ENCODE assay signal across 27 mouse cellular contexts in the genomic region with DNA sequence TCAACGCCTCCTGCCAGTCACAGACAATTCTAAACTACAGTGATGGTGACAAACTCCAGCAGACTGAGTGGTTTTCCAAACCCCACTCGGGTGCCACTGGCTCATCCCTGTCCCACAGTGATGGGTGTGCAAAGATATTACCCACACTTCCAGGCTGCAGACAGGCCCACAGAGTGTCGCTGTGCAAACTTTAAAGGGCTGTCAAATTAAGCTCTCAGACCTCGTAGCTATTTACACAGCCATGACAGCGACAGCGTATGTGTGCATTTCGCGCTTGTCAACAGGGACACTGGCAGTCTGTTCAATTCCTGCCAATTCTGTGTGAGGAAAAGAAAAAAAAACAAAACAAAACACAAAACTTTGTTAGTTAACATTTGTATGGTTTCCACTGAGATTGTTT. TPM values are rescaled to one million over a fixed set of nuclear protein-coding genes. Genes with fewer than 3 reads are reported as not detected.
DNase-seq lines count a peak whose midpoint lies in the region; ATAC-seq lines count a peak whose summit lies in the region.
"Had no signal": no experiment of that assay in that cellular context is flagged by ENCODE, and none has a peak within 500 bp of the region (broad histone marks: within the 10 kb centered on the region; RNA-seq: fewer than 3 reads in every experiment).

No protein-coding gene starts in this region.

- 51% methylated on average over 8 of the region's 8 CpGs for WGBS in hindbrain, embryonic 10.5 days
- 37% methylated on average over 8 of the region's 8 CpGs for WGBS in hindbrain, embryonic 14.5 days
- WGBS in midbrain, embryonic 14.5 days, result 35% methylated on average over 8 of the region's 8 CpGs
- 51% methylated on average over 8 of the region's 8 CpGs for WGBS in midbrain, embryonic 15.5 days
- WGBS in forebrain, embryonic 15.5 days, result 23% methylated on average over 8 of the region's 8 CpGs
- 67% methylated on average over 8 of the region's 8 CpGs for WGBS in kidney, embryonic 14.5 days

- no peak overlapping the region for H3K4me2 ChIP-seq in hindbrain, embryonic 14.5 days (replicated peaks)
- no peak overlapping the region for H3K4me2 ChIP-seq in midbrain, embryonic 14.5 days (ENCODE audit: low read length)
- H3K4me2 ChIP-seq in midbrain, embryonic 15.5 days, result no peak overlapping the region
- H3K4me2 ChIP-seq in forebrain, embryonic 15.5 days (replicated peaks), result no peak overlapping the region
- no peak overlapping the region for H3K4me2 ChIP-seq in kidney, embryonic 14.5 days (replicated peaks; ENCODE audit: low read depth, low read length)
- H3K4me2 ChIP-seq: heart, embryonic 12.5 days; kidney, embryonic 15.5 days; liver, embryonic 12.5 days; neural tube, embryonic 12.5 days had no signal

- H3K27me3 ChIP-seq in hindbrain, embryonic 10.5 days (ENCODE audit: insufficient read depth, poor library complexity, severe bottlenecking), result no peaks in the 10 kb centered on the region; the same call in 1 of the 2 replicates
- no peaks in the 10 kb centered on the region for H3K27me3 ChIP-seq in hindbrain, embryonic 14.5 days (ENCODE audit: control insufficient read depth, insufficient read depth, low read length)
- H3K27me3 ChIP-seq in midbrain, embryonic 14.5 days (ENCODE audit: control insufficient read depth, insufficient read depth, low read length), result no peaks in the 10 kb centered on the region
- no peaks in the 10 kb centered on the region for H3K27me3 ChIP-seq in midbrain, embryonic 15.5 days (replicated peaks)
- no peaks in the 10 kb centered on the region for H3K27me3 ChIP-seq in forebrain, embryonic 15.5 days
- H3K27me3 ChIP-seq in kidney, embryonic 14.5 days (ENCODE audit: control insufficient read depth, insufficient read depth, low read length), result no peaks in the 10 kb centered on the region
- H3K27me3 ChIP-seq: kidney, embryonic 15.5 days; liver, embryonic 12.5 days; neural tube, embryonic 12.5 days had no signal

- no peak overlapping the region for H3K9ac ChIP-seq in hindbrain, embryonic 14.5 days
- no peak overlapping the region for H3K9ac ChIP-seq in midbrain, embryonic 14.5 days (replicated peaks; ENCODE audit: low read length)
- H3K9ac ChIP-seq in midbrain, embryonic 15.5 days, result no peak overlapping the region
- H3K9ac ChIP-seq in forebrain, embryonic 15.5 days (replicated peaks), result no peak overlapping the region
- H3K9ac ChIP-seq in kidney, embryonic 14.5 days (ENCODE audit: low read depth, low read length), result no peak overlapping the region
- H3K9ac ChIP-seq: heart, embryonic 12.5 days; kidney, embryonic 15.5 days; liver, embryonic 12.5 days; liver, postnatal 0 days; neural tube, embryonic 12.5 days had no signal

- peaks cover 31% of the 10 kb centered on the region for H3K4me1 ChIP-seq in hindbrain, embryonic 10.5 days (replicated peaks)
- 0 out of 2 replicates have a peak, but pooled peaks cover 4% of the 10 kb centered on the region for H3K4me1 ChIP-seq in hindbrain, embryonic 14.5 days (replicated peaks; ENCODE audit: control insufficient read depth, insufficient read depth, low read length)
- no peaks in the 10 kb centered on the region for H3K4me1 ChIP-seq in midbrain, embryonic 14.5 days (ENCODE audit: control insufficient read depth, insufficient read depth, low read length)
- H3K4me1 ChIP-seq in midbrain, embryonic 15.5 days, result no peaks in the 10 kb centered on the region
- peaks cover 25% of the 10 kb centered on the region for H3K4me1 ChIP-seq in forebrain, embryonic 15.5 days
- H3K4me1 ChIP-seq in kidney, embryonic 14.5 days (ENCODE audit: control insufficient read depth, insufficient read depth, low read length), result no peaks in the 10 kb centered on the region
- H3K4me1 ChIP-seq: heart, embryonic 12.5 days; kidney, embryonic 15.5 days; liver, embryonic 12.5 days; neural tube, embryonic 12.5 days had no signal

- H3K36me3 ChIP-seq in hindbrain, embryonic 10.5 days, result no peaks in the 10 kb centered on the region
- H3K36me3 ChIP-seq in hindbrain, embryonic 14.5 days (replicated peaks; ENCODE audit: control insufficient read depth, insufficient read depth), result no peaks in the 10 kb centered on the region
- no peaks in the 10 kb centered on the region for H3K36me3 ChIP-seq in midbrain, embryonic 14.5 days (ENCODE audit: control insufficient read depth, insufficient read depth, low read length)
- no peaks in the 10 kb centered on the region for H3K36me3 ChIP-seq in midbrain, embryonic 15.5 days (replicated peaks)
- H3K36me3 ChIP-seq in forebrain, embryonic 15.5 days, result no peaks in the 10 kb centered on the region
- H3K36me3 ChIP-seq in kidney, embryonic 14.5 days (ENCODE audit: control insufficient read depth, insufficient read depth, low read length), result no peaks in the 10 kb centered on the region
- H3K36me3 ChIP-seq: heart, embryonic 12.5 days; kidney, embryonic 15.5 days; liver, embryonic 12.5 days; neural tube, embryonic 12.5 days had no signal

- peak; percentile 7 for DNase-seq in hindbrain, embryonic 10.5 days (ENCODE audit: low spot score)
- no peak for DNase-seq in hindbrain, embryonic 14.5 days (ENCODE audit: low spot score)
- peak; percentile 37 for DNase-seq in midbrain, embryonic 14.5 days
- DNase-seq: adrenal gland, adult 8-10 months; cerebellum, adult 8-10 months; cerebellum, postnatal 36 days; heart, adult 2 months; heart, postnatal 4 days; kidney, adult 11 months; kidney, postnatal 25 days; left cerebral cortex, postnatal 4 days; liver, postnatal 0 days; lung, postnatal 36 days; right cerebral cortex, adult 18-20 months; spleen, adult 18-20 months; thymus, postnatal 4 days had no signal

- 0 out of 2 replicates have a peak, but pooled peaks cover 7% of the 10 kb centered on the region for H3K9me3 ChIP-seq in hindbrain, embryonic 10.5 days
- no peaks in the 10 kb centered on the region for H3K9me3 ChIP-seq in hindbrain, embryonic 14.5 days (ENCODE audit: control insufficient read depth, low read length)
- no peaks in the 10 kb centered on the region for H3K9me3 ChIP-seq in midbrain, embryonic 14.5 days (ENCODE audit: control insufficient read depth, low read length)
- no peaks in the 10 kb centered on the region for H3K9me3 ChIP-seq in midbrain, embryonic 15.5 days
- H3K9me3 ChIP-seq in forebrain, embryonic 15.5 days, result no peaks in the 10 kb centered on the region
- H3K9me3 ChIP-seq in kidney, embryonic 14.5 days (ENCODE audit: control insufficient read depth, low read length), result no peaks in the 10 kb centered on the region
- H3K9me3 ChIP-seq: kidney, embryonic 15.5 days; liver, embryonic 12.5 days had no signal

- ATAC-seq in hindbrain, embryonic 14.5 days (ENCODE audit: low FRiP score), result no peak
- no peak for ATAC-seq in midbrain, embryonic 14.5 days (ENCODE audit: low FRiP score, low TSS enrichment)
- ATAC-seq in midbrain, embryonic 15.5 days (replicated peaks), result no peak
- peak; percentile 65 for ATAC-seq in forebrain, embryonic 15.5 days (replicated peaks)
- no peak for ATAC-seq in kidney, embryonic 14.5 days (ENCODE audit: low FRiP score, low TSS enrichment)
- no peak for ATAC-seq in frontal cortex, adult (ENCODE audit: low TSS enrichment)
- ATAC-seq: activated CD4-positive, CD25-positive, alpha-beta regulatory T cell, adult 4 months; liver, embryonic 12.5 days; liver, postnatal 0 days; midbrain, embryonic 16.5 days had no signal

- H3K27ac ChIP-seq in hindbrain, embryonic 10.5 days, result no peak overlapping the region
- H3K27ac ChIP-seq in hindbrain, embryonic 14.5 days, result no peak overlapping the region
- H3K27ac ChIP-seq in midbrain, embryonic 14.5 days (replicated peaks; ENCODE audit: low read depth, low read length), result no peak overlapping the region
- no peak overlapping the region for H3K27ac ChIP-seq in midbrain, embryonic 15.5 days
- H3K27ac ChIP-seq in forebrain, embryonic 15.5 days (replicated peaks), result peak overlapping the region; percentile 77
- no peak overlapping the region for H3K27ac ChIP-seq in kidney, embryonic 14.5 days (ENCODE audit: low read depth, low read length)
- H3K27ac ChIP-seq: heart, adult 2 months; kidney, embryonic 15.5 days; liver, embryonic 12.5 days; neural tube, embryonic 12.5 days had no signal

- H3K4me3 ChIP-seq in hindbrain, embryonic 10.5 days, result no peak overlapping the region
- H3K4me3 ChIP-seq in hindbrain, embryonic 14.5 days (replicated peaks; ENCODE audit: low read length), result no peak overlapping the region
- no peak overlapping the region for H3K4me3 ChIP-seq in midbrain, embryonic 14.5 days (replicated peaks; ENCODE audit: low read depth, low read length)
- H3K4me3 ChIP-seq in midbrain, embryonic 15.5 days, result no peak overlapping the region
- H3K4me3 ChIP-seq in forebrain, embryonic 15.5 days, result no peak overlapping the region
- no peak overlapping the region for H3K4me3 ChIP-seq in kidney, embryonic 14.5 days (ENCODE audit: low read length)
- H3K4me3 ChIP-seq: heart, adult 2 months; heart, embryonic 12.5 days; kidney, embryonic 15.5 days; liver, embryonic 12.5 days; myocyte; neural tube, embryonic 12.5 days had no signal

RNA-seq across cellular contexts. Expression of gene Eif1b, which starts 56.2 kb away (rescaled TPM):
- 229 and 249 TPM in 2 replicates for polyA plus RNA-seq in hindbrain, embryonic 10.5 days (2016; fragmentation: Nextera tagmentation; extraction: Ambion mirVana)
- 323 TPM in 2 replicates for polyA plus RNA-seq in hindbrain, embryonic 14.5 days (2014; fragmentation: Nextera tagmentation; extraction: Ambion mirVana)
- 310 and 316 TPM in 2 replicates for polyA plus RNA-seq in midbrain, embryonic 14.5 days (2014; fragmentation: Nextera tagmentation; extraction: Ambion mirVana)
- 294 and 304 TPM in 2 replicates for polyA plus RNA-seq in midbrain, embryonic 15.5 days (2015; fragmentation: Nextera tagmentation; extraction: Ambion mirVana)
- polyA plus RNA-seq in forebrain, embryonic 15.5 days (2015; fragmentation: Nextera tagmentation; extraction: Ambion mirVana), result 495 and 511 TPM in 2 replicates
- 160 and 173 TPM in 2 replicates for polyA plus RNA-seq in kidney, embryonic 14.5 days (2014; fragmentation: Nextera tagmentation; extraction: Ambion mirVana)
